Mouse (Mus musculus): Measurements from ENCODE around the gene Srsf5. TPM values are rescaled to one million over a fixed set of nuclear protein-coding genes. Genes with fewer than 3 reads are reported as not detected.

Srsf5 gene
- total and polyA plus RNA-seq, 2 experiments from 2014 or later = 252 to 475 TPM

GRCm38 (mm10) chr12:80951640-80952219 lies 6.4 kb downstream of the Srsf5 start:
- no peak overlapping the region for H3K4me2 ChIP-seq (ENCODE audit: low read depth, low read length, poor library complexity, severe bottlenecking)
- no peaks in the 10 kb centered on the region for H3K9me3 ChIP-seq (ENCODE audit: low read length)
- H3K4me1 ChIP-seq (ENCODE audit: insufficient read depth, low read length) = no peaks in the 10 kb centered on the region
- DNase-seq (ENCODE audit: low spot score) = no peak
- peaks cover 48% of the 10 kb centered on the region for H3K36me3 ChIP-seq (ENCODE audit: insufficient read depth, low read length)
- H3K4me3 ChIP-seq (ENCODE audit: low read depth, low read length) = no peak overlapping the region
- ATAC-seq (ENCODE audit: low FRiP score) = no peak
- H3K9ac ChIP-seq (replicated peaks; ENCODE audit: low read length, poor library complexity, severe bottlenecking) = no peak overlapping the region
- 95% methylated on average over 3 of the region's 3 CpGs for WGBS
- H3K27ac ChIP-seq (ENCODE audit: low read depth, low read length) = no peak overlapping the region
- no peak for TF ChIP-seq CTCF (IDR thresholded peaks at IDR 0.05)
- H3K27me3 ChIP-seq (ENCODE audit: insufficient read depth, low read length) = no peaks in the 10 kb centered on the region

DNA sequence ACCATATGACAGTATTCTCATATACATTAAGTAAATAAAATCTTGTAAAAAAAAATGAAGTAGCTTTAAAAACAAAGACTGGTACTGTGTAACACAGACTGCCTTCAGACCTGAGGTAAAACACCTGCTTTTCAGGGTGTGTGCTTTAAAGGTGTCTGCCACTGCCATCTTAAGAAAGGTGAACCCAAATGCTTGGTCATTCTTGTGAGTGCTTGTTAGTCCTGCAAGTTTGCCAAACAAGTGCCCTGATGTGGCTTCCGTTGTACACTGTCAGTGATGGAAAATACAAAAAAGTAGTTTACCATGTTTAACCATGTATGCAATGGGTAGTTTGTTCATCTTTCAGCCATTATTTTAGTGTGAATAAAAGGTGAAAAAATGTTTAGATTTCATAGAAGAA lies 7.2 kb downstream of the Srsf5 start:
- Histone ChIP-seq H3K4me2 (ENCODE audit: low read depth, low read length, poor library complexity, severe bottlenecking) (no peak overlapping the region), H3K9ac (replicated peaks; ENCODE audit: low read length, poor library complexity, severe bottlenecking) (no peak overlapping the region), H3K4me1 (ENCODE audit: insufficient read depth, low read length) (no peaks in the 10 kb centered on the region), H3K27me3 (ENCODE audit: insufficient read depth, low read length) (no peaks in the 10 kb centered on the region), H3K4me3 (ENCODE audit: low read depth, low read length) (no peak overlapping the region), H3K36me3 (ENCODE audit: insufficient read depth, low read length) (peaks cover 44% of the 10 kb centered on the region), H3K27ac (ENCODE audit: low read depth, low read length) (no peak overlapping the region), H3K9me3 (ENCODE audit: low read length) (no peaks in the 10 kb centered on the region)
- ATAC-seq (ENCODE audit: low FRiP score) = no peak
- 91% methylated on average over 1 of the region's 1 CpGs for WGBS
- no peak for DNase-seq (ENCODE audit: low spot score)
- no peak for TF ChIP-seq CTCF (IDR thresholded peaks at IDR 0.05)

DNA sequence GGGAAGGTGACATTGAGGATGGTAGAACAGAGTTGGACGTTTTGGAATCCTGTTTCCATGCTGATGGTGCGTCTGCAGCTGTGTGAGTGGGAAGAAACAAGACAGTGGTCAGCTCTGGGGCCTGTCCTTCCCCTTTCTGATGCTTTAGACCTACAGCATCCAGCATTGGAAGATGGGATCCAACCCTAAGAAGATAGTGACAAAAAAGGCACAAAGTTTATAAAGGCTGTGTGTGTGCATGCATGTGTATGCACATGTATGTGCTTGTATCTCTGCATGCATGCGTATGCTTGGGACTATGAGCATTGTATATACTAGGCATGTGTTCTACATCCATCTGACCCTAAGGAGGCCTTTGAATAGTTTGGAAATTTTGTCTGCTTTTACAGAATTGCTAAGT lies 10.7 kb downstream of the Srsf5 start:
- no peak for DNase-seq (ENCODE audit: low spot score)
- Histone ChIP-seq H3K4me1 (ENCODE audit: insufficient read depth, low read length) (no peaks in the 10 kb centered on the region), H3K9me3 (ENCODE audit: low read length) (no peaks in the 10 kb centered on the region), H3K9ac (replicated peaks; ENCODE audit: low read length, poor library complexity, severe bottlenecking) (no peak overlapping the region), H3K4me3 (ENCODE audit: low read depth, low read length) (no peak overlapping the region), H3K27ac (ENCODE audit: low read depth, low read length) (no peak overlapping the region), H3K4me2 (ENCODE audit: low read depth, low read length, poor library complexity, severe bottlenecking) (no peak overlapping the region), H3K27me3 (ENCODE audit: insufficient read depth, low read length) (no peaks in the 10 kb centered on the region), H3K36me3 (ENCODE audit: insufficient read depth, low read length) (peaks cover 31% of the 10 kb centered on the region)
- no peak for ATAC-seq (ENCODE audit: low FRiP score)
- TF ChIP-seq CTCF (IDR thresholded peaks at IDR 0.05) = no peak
- WGBS = 88% methylated on average over 3 of the region's 3 CpGs

GRCm38 (mm10) chr12:80957961-80958360 lies 12.7 kb downstream of the Srsf5 start:
- H3K9ac ChIP-seq (replicated peaks; ENCODE audit: low read length, poor library complexity, severe bottlenecking) = no peak overlapping the region
- no peak overlapping the region for H3K4me3 ChIP-seq (ENCODE audit: low read depth, low read length)
- no peaks in the 10 kb centered on the region for H3K27me3 ChIP-seq (ENCODE audit: insufficient read depth, low read length)
- H3K27ac ChIP-seq (ENCODE audit: low read depth, low read length) = no peak overlapping the region
- ATAC-seq (ENCODE audit: low FRiP score) = no peak
- peaks cover 20% of the 10 kb centered on the region for H3K36me3 ChIP-seq (ENCODE audit: insufficient read depth, low read length)
- DNase-seq (ENCODE audit: low spot score) = no peak
- TF ChIP-seq CTCF (IDR thresholded peaks at IDR 0.05) = no peak
- no peaks in the 10 kb centered on the region for H3K4me1 ChIP-seq (ENCODE audit: insufficient read depth, low read length)
- 91% methylated on average over 4 of the region's 4 CpGs for WGBS
- no peaks in the 10 kb centered on the region for H3K9me3 ChIP-seq (ENCODE audit: low read length)
- H3K4me2 ChIP-seq (ENCODE audit: low read depth, low read length, poor library complexity, severe bottlenecking) = no peak overlapping the region

- WGBS = 75% methylated on average over 4 of the region's 4 CpGs
- H3K4me1 ChIP-seq (ENCODE audit: insufficient read depth, low read length) = no peaks in the 10 kb centered on the region
- H3K4me2 ChIP-seq (ENCODE audit: low read depth, low read length, poor library complexity, severe bottlenecking) = no peak overlapping the region
- no peak overlapping the region for H3K4me3 ChIP-seq (ENCODE audit: low read depth, low read length)
- ATAC-seq (ENCODE audit: low FRiP score) (no peak), DNase-seq (ENCODE audit: low spot score) (no peak)
- H3K27ac ChIP-seq (ENCODE audit: low read depth, low read length) = no peak overlapping the region
- peaks cover 4% of the 10 kb centered on the region; the same call in 1 of the 2 replicates for H3K36me3 ChIP-seq (ENCODE audit: insufficient read depth, low read length)
- H3K9ac ChIP-seq (replicated peaks; ENCODE audit: low read length, poor library complexity, severe bottlenecking) = no peak overlapping the region
- no peaks in the 10 kb centered on the region for H3K27me3 ChIP-seq (ENCODE audit: insufficient read depth, low read length)
- no peak for TF ChIP-seq CTCF (IDR thresholded peaks at IDR 0.05)
- no peaks in the 10 kb centered on the region for H3K9me3 ChIP-seq (ENCODE audit: low read length)
Measured at GRCm38 (mm10) chr12:80962566-80962965, 17.3 kb downstream of the Srsf5 start.

- no peak for DNase-seq (ENCODE audit: low spot score)
- TF ChIP-seq CTCF (IDR thresholded peaks at IDR 0.05) = no peak
- Histone ChIP-seq H3K36me3 (ENCODE audit: insufficient read depth, low read length) (no peaks in the 10 kb centered on the region), H3K9me3 (ENCODE audit: low read length) (no peaks in the 10 kb centered on the region), H3K9ac (replicated peaks; ENCODE audit: low read length, poor library complexity, severe bottlenecking) (no peak overlapping the region), H3K27me3 (ENCODE audit: insufficient read depth, low read length) (no peaks in the 10 kb centered on the region), H3K4me1 (ENCODE audit: insufficient read depth, low read length) (no peaks in the 10 kb centered on the region), H3K4me2 (ENCODE audit: low read depth, low read length, poor library complexity, severe bottlenecking) (no peak overlapping the region), H3K4me3 (ENCODE audit: low read depth, low read length) (no peak overlapping the region), H3K27ac (ENCODE audit: low read depth, low read length) (no peak overlapping the region)
- 81% methylated on average over 11 of the region's 11 CpGs for WGBS
- ATAC-seq (ENCODE audit: low FRiP score) = no peak
Measured at GRCm38 (mm10) chr12:80966059-80966838, 20.9 kb downstream of the Srsf5 start.
